Mouse (Mus musculus): ENCODE measurements at regions not wholly inside any gene's neighbourhood (a gene's known extent, or its start where the extent isn't known, plus 50 kb on each side); places are given as distances from the start of the nearest gene placed in this dataset.

DNA sequence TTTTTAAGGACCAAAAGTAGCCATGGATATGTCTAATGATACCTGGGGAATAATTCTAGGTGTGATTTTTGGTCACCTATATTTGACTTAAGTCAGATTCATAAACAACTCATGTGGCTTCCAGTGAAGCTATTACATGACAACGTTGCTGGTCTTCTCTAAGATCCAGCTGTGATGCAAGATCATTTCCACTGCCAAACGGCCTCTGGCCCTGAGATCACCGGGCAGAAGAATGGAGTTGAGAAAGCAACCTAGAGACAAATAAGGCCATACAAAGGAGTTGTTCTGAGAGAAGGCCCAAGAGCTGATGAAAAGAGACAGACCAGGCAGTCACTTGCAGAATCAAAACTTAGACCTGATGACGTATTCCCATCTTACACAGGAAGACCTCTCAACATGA is 64.3 kb upstream of the Oxtr start:
- TF ChIP-seq CTCF (conservative IDR thresholded peaks at IDR 0.05; ENCODE audit: low read length) (no peak), POU5F1 (IDR thresholded peaks at IDR 0.05; ENCODE audit: borderline replicate concordance, low read length) (no peak), NANOG (IDR thresholded peaks at IDR 0.05; ENCODE audit: borderline replicate concordance, low read length) (no peak)
